Mouse (Mus musculus) liver, adult 10 weeks (tissue): ENCODE results near the gene Aaas. TPM values are rescaled to one million over a fixed set of nuclear protein-coding genes. Genes with fewer than 3 reads are reported as not detected.

Source experiments
- polyA plus RNA-seq: library from polyadenylated mRNA; stranded (reverse); fragments of 350-450 nt; fragmentation: Illumina TruSeq; extraction: RNeasy Lipid Tissue Mini Kit (QIAGEN cat#74804); gene quantifications from one replicate; pipeline ENCODE4 v1.2.3, GENCODE M21; 2014; ENCODE audit warnings: low read depth, low replicate concordance

Aaas gene
- polyA plus RNA-seq = 2.5 TPM

DNA sequence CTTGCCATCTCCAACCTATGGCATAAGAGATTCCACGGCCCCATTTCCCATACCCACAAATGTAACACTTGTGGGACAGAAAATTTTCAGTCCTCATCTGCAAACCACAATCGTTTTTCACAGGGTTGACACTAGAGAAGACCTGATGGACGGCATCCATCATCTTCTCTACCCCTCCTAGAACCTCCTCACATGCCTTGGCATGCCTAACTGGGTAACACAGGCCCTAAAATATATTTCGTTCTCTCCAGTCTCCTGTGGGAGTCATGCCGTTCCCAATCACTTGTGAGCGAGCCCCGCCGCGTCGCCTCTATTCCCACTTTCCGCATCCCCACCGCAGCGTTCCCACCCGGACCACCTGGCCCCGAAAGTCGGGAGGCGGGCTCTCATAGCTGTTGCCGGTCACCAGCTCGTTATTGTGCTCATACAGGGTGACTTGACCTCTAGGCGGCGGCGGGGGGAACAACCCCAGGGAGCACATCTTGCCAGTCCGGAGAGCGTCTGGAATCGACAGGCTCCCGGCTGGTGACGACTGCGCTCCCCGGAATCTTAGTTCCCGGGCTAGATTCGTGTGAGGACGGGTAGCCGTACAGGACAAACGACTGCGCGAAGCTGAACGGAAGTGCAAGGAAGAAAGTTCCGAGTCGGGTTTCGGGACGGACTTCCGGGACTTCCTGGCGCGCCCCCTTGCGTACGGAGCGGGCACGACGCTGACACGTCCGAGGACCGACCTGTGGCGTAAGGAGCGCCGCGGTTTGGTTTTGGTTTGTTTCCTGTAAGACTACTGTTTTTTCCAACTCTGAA lies at the start of gene Aaas:
Gene Aaas, minus strand, starts transcription at position 634 of the 804 bp plus-strand sequence.

DNA sequence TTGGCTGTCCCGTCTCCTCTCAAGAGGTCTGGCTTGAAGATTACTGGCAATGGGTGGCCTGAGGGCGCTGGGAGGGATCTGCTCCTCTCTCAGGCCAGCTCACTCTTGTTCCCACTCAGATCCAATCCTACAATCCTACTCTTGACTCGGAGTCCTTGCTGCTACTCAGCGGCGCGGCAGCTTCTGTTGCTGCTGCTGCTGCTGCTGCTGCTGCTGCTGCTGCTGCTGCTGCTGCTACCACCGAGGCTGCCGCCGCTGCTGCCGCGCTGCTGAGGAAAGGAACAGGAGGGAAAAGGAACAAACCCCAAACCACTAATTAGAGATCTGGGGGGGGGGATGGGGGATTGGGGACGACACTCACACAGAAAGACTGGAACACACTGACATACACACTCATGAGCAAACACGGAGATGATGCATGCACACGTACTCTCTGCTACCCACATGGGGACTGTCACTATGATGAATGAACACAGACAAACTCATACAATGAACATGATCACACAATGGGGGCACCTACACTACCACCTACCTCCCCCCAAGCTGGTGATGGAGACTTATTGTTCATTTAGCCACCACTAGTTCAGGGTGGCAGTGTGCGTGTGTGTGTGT lies 16.3 kb upstream of the Aaas start, which contains the start of gene Sp7:
Gene Sp7, minus strand, starts transcription at position 450 of the 612 bp plus-strand sequence.

DNA sequence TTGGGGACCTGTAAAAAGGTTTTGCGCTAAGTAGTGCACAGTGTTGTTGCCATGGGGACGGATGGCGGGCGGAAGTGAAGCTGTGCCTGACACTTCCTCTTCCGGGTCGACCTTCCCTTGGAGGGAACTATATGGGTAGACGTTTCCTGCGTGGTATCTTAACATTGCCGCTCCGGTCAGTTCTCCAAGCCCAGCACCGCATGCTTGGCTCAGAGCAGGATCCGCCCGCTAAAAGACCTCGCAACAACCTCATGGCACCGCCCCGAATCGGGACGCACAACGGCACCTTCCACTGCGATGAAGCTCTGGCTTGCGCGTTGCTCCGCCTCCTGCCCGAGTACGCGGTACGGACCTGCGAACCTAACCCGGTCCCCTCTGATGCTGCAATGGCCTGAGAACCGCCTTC lies 19.0 kb downstream of the Aaas start, which contains the start of gene Myg1:
Gene Myg1, plus strand, starts transcription at position 100 of the 406 bp plus-strand sequence.

GRCm38 (mm10) chr15:102326022-102326576 lies 24.5 kb downstream of the Aaas start, which contains the start of gene Pfdn5:
Pfdn5 (plus strand) TSS chr15:102326116.

GRCm38 (mm10) chr15:102295633-102296367 lies 54.8 kb downstream of the Aaas start, which contains the start of gene Espl1:
Espl1 (plus strand) TSS chr15:102296266.

Other genes starting within 250 kb of the Aaas start
- 0.85 TPM for gene Spryd3, start 214.5 kb downstream of the Aaas start, polyA plus RNA-seq
- gene Igfbp6, start 206.4 kb downstream of the Aaas start, polyA plus RNA-seq = not detected
- gene Soat2, start 200.2 kb downstream of the Aaas start, polyA plus RNA-seq = 7.1 TPM
- 9.0 TPM for gene Zfp740, start 147.5 kb downstream of the Aaas start, polyA plus RNA-seq
- 24.0 TPM for gene Csad, start 146.0 kb downstream of the Aaas start, polyA plus RNA-seq
- 1.2 TPM for gene Itgb7, start 118.8 kb downstream of the Aaas start, polyA plus RNA-seq
- 0.98 TPM for gene Rarg, start 93.3 kb downstream of the Aaas start, polyA plus RNA-seq
- gene Gm9918, start 80.2 kb downstream of the Aaas start, polyA plus RNA-seq = not detected
- 1.7 TPM for gene Mfsd5, start 71.3 kb downstream of the Aaas start, polyA plus RNA-seq
- not detected for gene Espl1, start 54.5 kb downstream of the Aaas start, polyA plus RNA-seq
- 50.1 TPM for gene Pfdn5, start 24.7 kb downstream of the Aaas start, polyA plus RNA-seq
- gene Myg1, start 19.1 kb downstream of the Aaas start, polyA plus RNA-seq = 10.0 TPM
- gene Sp7, start 16.4 kb upstream of the Aaas start, polyA plus RNA-seq = not detected
- gene Sp1, start 55.4 kb upstream of the Aaas start, polyA plus RNA-seq = 23.3 TPM
- not detected for gene Amhr2, start 94.6 kb upstream of the Aaas start, polyA plus RNA-seq
- gene Prr13, start 108.3 kb upstream of the Aaas start, polyA plus RNA-seq = 27.4 TPM
- gene Pcbp2, start 119.8 kb upstream of the Aaas start, polyA plus RNA-seq = 365 TPM
- gene Gm10337, start 153.0 kb upstream of the Aaas start, polyA plus RNA-seq = not detected
- 0.37 TPM for gene Map3k12, start 166.3 kb upstream of the Aaas start, polyA plus RNA-seq
- gene Tarbp2, start 167.4 kb upstream of the Aaas start, polyA plus RNA-seq = 1.2 TPM
- gene Npff, start 174.2 kb upstream of the Aaas start, polyA plus RNA-seq = not detected